Mouse (Mus musculus) spleen, adult 2 months (tissue): ENCODE data around the gene Gm28079. TPM values are rescaled to one million over a fixed set of nuclear protein-coding genes. Genes with fewer than 3 reads are reported as not detected.
"Not testable (repeated sequence)": the region's sequence is repeated elsewhere in the genome, so short reads cannot be mapped to it uniquely, and the experiment has no call there.

Experiments used
- DNase-seq, 2 experiments: peaks; one replicate each; pipeline versions ENCODE4 v3.0.0 to v3.0.0-alpha.2; 2012 to 2021; ENCODE audit warnings: low spot score in 2 of 2, low read depth in 1 of 2
- H3K27ac ChIP-seq: fragments of 200-500 bp; 2 replicates; pipeline ENCODE4 v1.5.1; 2012; ENCODE audit warnings: low read length, inconsistent platforms; ENCODE audit not compliant: insufficient read depth
- H3K27me3 ChIP-seq: fragments of 200-500 bp; 2 replicates; pipeline ENCODE4 v1.6.1; 2012; ENCODE audit warnings: mild to moderate bottlenecking, moderate library complexity, low read length, inconsistent platforms; ENCODE audit not compliant: control insufficient read depth, insufficient read depth
- H3K36me3 ChIP-seq: fragments of 200-500 bp; 2 replicates; pipeline ENCODE4 v1.6.1; 2012; ENCODE audit warnings: mild to moderate bottlenecking, low read length, inconsistent platforms; ENCODE audit not compliant: control insufficient read depth, insufficient read depth
- H3K4me1 ChIP-seq: fragments of 200-500 bp; 2 replicates; pipeline ENCODE4 v1.6.1; 2011; ENCODE audit warnings: inconsistent platforms; ENCODE audit not compliant: control insufficient read depth, insufficient read depth, insufficient read length
- H3K4me3 ChIP-seq: fragments of 200-500 bp; 2 replicates; pipeline ENCODE4 v1.5.1; 2011; ENCODE audit warnings: mild to moderate bottlenecking, inconsistent platforms; ENCODE audit not compliant: insufficient read depth, insufficient read length; ENCODE audit errors: extremely low read depth
- WGBS: fragments of 180-500 bp; shearing (Covaris S2); methylation state at CpG from one replicate; pipeline ENCODE4 v1.1.7; 2018; 5-methylcytosine and 5-hydroxymethylcytosine counted together
- polyA plus RNA-seq: library from polyadenylated mRNA; depleted of rRNA; stranded (reverse); fragments of >200 nt; gene quantifications from 2 replicates; pipeline ENCODE4 v1.2.3, GENCODE M21; 2012; rRNA removed

The Gm28079 gene
- not detected in 2 replicates for polyA plus RNA-seq

GRCm38 (mm10) chrY:70014799-70015198 is at the start of gene Gm28079:
Gene Gm28079, minus strand, starts transcription at chrY:70014899.
- H3K4me3 ChIP-seq, H3K27ac ChIP-seq, H3K27me3 ChIP-seq, H3K36me3 ChIP-seq, DNase-seq, H3K4me1 ChIP-seq: not testable (repeated sequence)
- WGBS, result no CpG with 5 or more reads among the region's 1 CpGs
